In genomic region chr2:22894932-22895281, GRCm38 (mm10) we compare ENCODE assay signal across 8 mouse cellular contexts. TPM values are rescaled to one million over a fixed set of nuclear protein-coding genes. Genes with fewer than 3 reads are reported as not detected.
DNase-seq lines count a peak whose midpoint lies in the region; ATAC-seq and TF ChIP-seq lines count a peak whose summit lies in the region.

No protein-coding gene starts in this region.

- ATAC-seq in kidney, embryonic 16.5 days (ENCODE audit: low FRiP score, low TSS enrichment) = no peak
- ATAC-seq in hindbrain, embryonic 14.5 days (ENCODE audit: low FRiP score) = peak; percentile 15; the same call in 1 of the 2 replicates
- ATAC-seq in midbrain, embryonic 14.5 days (ENCODE audit: low FRiP score, low TSS enrichment) = peak; percentile 10

- TF ChIP-seq POLR2A in cortical plate, adult 2 months (IDR thresholded peaks at IDR 0.05; ENCODE audit: extremely low read depth, insufficient read depth, low read length) = no peak

- intact Hi-C loops in left cerebral cortex, postnatal 4 days (cut with DNase I) = loop anchor here (10.0 kb wide), 1 partner anchor 180 kb away; no protein-coding TSS in a partner anchor

- no peaks in the 10 kb centered on the region for H3K36me3 ChIP-seq in kidney, embryonic 16.5 days (ENCODE audit: insufficient read depth, low read length)
- 0 out of 2 replicates have a peak, but pooled peaks cover 3% of the 10 kb centered on the region for H3K36me3 ChIP-seq in hindbrain, embryonic 14.5 days (replicated peaks; ENCODE audit: control insufficient read depth, insufficient read depth)
- H3K36me3 ChIP-seq in midbrain, embryonic 14.5 days (ENCODE audit: control insufficient read depth, insufficient read depth, low read length) = no peaks in the 10 kb centered on the region

- peak overlapping the region; percentile 82 for H3K9ac ChIP-seq in kidney, embryonic 16.5 days (replicated peaks; ENCODE audit: low read length)
- H3K9ac ChIP-seq in hindbrain, embryonic 14.5 days = peak overlapping the region; percentile 84
- H3K9ac ChIP-seq in midbrain, embryonic 14.5 days (replicated peaks; ENCODE audit: low read length) = peak overlapping the region; percentile 68

- no peaks in the 10 kb centered on the region for H3K9me3 ChIP-seq in kidney, embryonic 16.5 days (ENCODE audit: low read length)
- no peaks in the 10 kb centered on the region for H3K9me3 ChIP-seq in hindbrain, embryonic 14.5 days (ENCODE audit: control insufficient read depth, low read length)
- no peaks in the 10 kb centered on the region for H3K9me3 ChIP-seq in midbrain, embryonic 14.5 days (ENCODE audit: control insufficient read depth, low read length)

- 21% methylated on average over 9 of the region's 9 CpGs for WGBS in kidney, embryonic 16.5 days
- 24% methylated on average over 9 of the region's 9 CpGs for WGBS in hindbrain, embryonic 14.5 days
- 22% methylated on average over 9 of the region's 9 CpGs for whole genome bisulfite sequencing in midbrain, embryonic 14.5 days

- H3K4me2 ChIP-seq in kidney, embryonic 16.5 days (replicated peaks; ENCODE audit: low read depth, low read length) = peak overlapping the region; percentile 78
- peak overlapping the region; percentile 65 for H3K4me2 ChIP-seq in hindbrain, embryonic 14.5 days (replicated peaks)
- H3K4me2 ChIP-seq in midbrain, embryonic 14.5 days (ENCODE audit: low read length) = peak overlapping the region; percentile 88

- no peaks in the 10 kb centered on the region for H3K27me3 ChIP-seq in kidney, embryonic 16.5 days (ENCODE audit: insufficient read depth, low read length)
- H3K27me3 ChIP-seq in hindbrain, embryonic 14.5 days (ENCODE audit: control insufficient read depth, insufficient read depth, low read length) = no peaks in the 10 kb centered on the region
- H3K27me3 ChIP-seq in midbrain, embryonic 14.5 days (ENCODE audit: control insufficient read depth, insufficient read depth, low read length) = no peaks in the 10 kb centered on the region

- H3K4me3 ChIP-seq in kidney, embryonic 16.5 days (ENCODE audit: low read length) = peak overlapping the region; percentile 92
- H3K4me3 ChIP-seq in cortical plate, adult 2 months (ENCODE audit: insufficient read depth, low read length) = peak overlapping the region; percentile 62
- peak overlapping the region; percentile 64 for H3K4me3 ChIP-seq in hindbrain, embryonic 14.5 days (replicated peaks; ENCODE audit: low read length)
- peak overlapping the region; percentile 86 for H3K4me3 ChIP-seq in midbrain, embryonic 14.5 days (replicated peaks; ENCODE audit: low read depth, low read length)

- no peak for TF ChIP-seq CTCF in cortical plate, adult 2 months (IDR thresholded peaks at IDR 0.05; ENCODE audit: extremely low read depth, insufficient read depth, low read length)

- 0 out of 2 replicates have a peak, but pooled peaks cover 7% of the 10 kb centered on the region for H3K4me1 ChIP-seq in kidney, embryonic 16.5 days (ENCODE audit: insufficient read depth, low read length)
- no peaks in the 10 kb centered on the region for H3K4me1 ChIP-seq in cortical plate, adult 2 months (ENCODE audit: control insufficient read depth, insufficient read depth, low read length)
- H3K4me1 ChIP-seq in hindbrain, embryonic 14.5 days (replicated peaks; ENCODE audit: control insufficient read depth, insufficient read depth, low read length) = peaks cover 21% of the 10 kb centered on the region
- peaks cover 12% of the 10 kb centered on the region for H3K4me1 ChIP-seq in midbrain, embryonic 14.5 days (ENCODE audit: control insufficient read depth, insufficient read depth, low read length)

- no peak for DNase-seq in kidney, postnatal 14 days
- no peak for DNase-seq in hindbrain, embryonic 14.5 days (ENCODE audit: low spot score)
- DNase-seq in midbrain, embryonic 14.5 days = no peak
- DNase-seq in layer of hippocampus, adult 8-10 months (ENCODE audit: low spot score in 2 of 2) = no peak
- no peak for DNase-seq in spleen, postnatal 14 days (ENCODE audit: low spot score in 2 of 2)
- no peak for DNase-seq in left cerebral cortex, postnatal 4 days

- peak overlapping the region; percentile 78 for H3K27ac ChIP-seq in kidney, embryonic 16.5 days (ENCODE audit: low read length)
- peak overlapping the region; percentile 32 for H3K27ac ChIP-seq in cortical plate, adult 2 months (ENCODE audit: insufficient read depth, low read length)
- peak overlapping the region; percentile 86 for H3K27ac ChIP-seq in hindbrain, embryonic 14.5 days
- peak overlapping the region; percentile 87 for H3K27ac ChIP-seq in midbrain, embryonic 14.5 days (replicated peaks; ENCODE audit: low read depth, low read length)

RNA-seq across cellular contexts. Expression of gene Pdss1, which starts 0.4 kb away (rescaled TPM):
- 25.4 and 26.2 TPM in 2 replicates for polyA plus RNA-seq in kidney, embryonic 16.5 days (2015; fragmentation: Nextera tagmentation; extraction: Ambion mirVana)
- 20.5 and 20.9 TPM in 2 replicates for polyA plus RNA-seq in cortical plate, adult 2 months (2012; rRNA removed)
- polyA plus RNA-seq in hindbrain, embryonic 14.5 days (2014; fragmentation: Nextera tagmentation; extraction: Ambion mirVana) = 22.4 and 24.1 TPM in 2 replicates
- polyA plus RNA-seq in midbrain, embryonic 14.5 days (2014; fragmentation: Nextera tagmentation; extraction: Ambion mirVana) = 23.5 and 28.4 TPM in 2 replicates
- 10 to 100 TPM; 18.2 to 24.1 (median 21.7) TPM for total RNA-seq in layer of hippocampus, adult 8-10 months (2022)
- total RNA-seq in left cerebral cortex, postnatal 4 days (2021) = 10 to 100 TPM; 22.3 to 22.6 TPM

Comparison
In these comparisons a context has a peak if more than half of its experiments do, and no peak if none do; other contexts are left out.
1. H3K27ac ChIP-seq: peak in every context shown above with its lines; median percentile 87 in midbrain, embryonic 14.5 days; 86 in hindbrain, embryonic 14.5 days; 78 in kidney, embryonic 16.5 days; 32 in cortical plate, adult 2 months.